Mouse (Mus musculus) Patski (cell line): Measurements from ENCODE around the gene Atp6v1e1. TPM values are rescaled to one million over a fixed set of nuclear protein-coding genes. Genes with fewer than 3 reads are reported as not detected.

Experiments
- ATAC-seq: fragments of 100-300 bp; one replicate; pipeline ENCODE4 v1.8.0; 2021
- CTCF ChIA-PET: fragments of 350-600 bp; sonication (Branson Sonifier 250); formaldehyde crosslinking; loops from one replicate; lab custom pipeline; 2022; ENCODE audit warnings: inconsistent platforms; lab: Charles Lee
- POLR2A ChIA-PET: fragments of 350-600 bp; sonication (Branson Sonifier 250); formaldehyde crosslinking; loops from one replicate; lab custom pipeline; 2022; ENCODE audit warnings: antibody characterized with exemption, inconsistent platforms; lab: Charles Lee
- DNase-seq: peaks from one replicate; pipeline ENCODE4 v3.0.0-alpha.2; 2011; ENCODE audit warnings: low read depth, low spot score
- H3K27me3 ChIP-seq: fragments of 371-371 bp; one replicate; pipeline ENCODE4 v1.5.1; 2021
- CTCF ChIP-seq: fragments of 100-300 bp; IDR thresholded peaks from one replicate; pipeline ENCODE4 v1.5.1; 2021
- in situ Hi-C: fragments of 300-500 bp; cut with MboI; formaldehyde crosslinking; loops from 3 replicates; pipeline ENCODE4 v1.11.1; 2018; ENCODE audit warnings: low pct_unique_long_range_greater_than_20kb, mixed read lengths
- polyA plus RNA-seq: library from polyadenylated mRNA; unstranded; gene quantifications from one replicate; pipeline ENCODE4 v1.2.3, GENCODE M21; 2021

The Atp6v1e1 gene
- polyA plus RNA-seq, 1 experiment from 2014 or later: 382 TPM

- ATAC-seq: peak; percentile 52
- H3K27me3 ChIP-seq: no peaks in the 10 kb centered on the region
- no peak for DNase-seq
- ChIA-PET POLR2A (no interaction called here), CTCF (no interaction called here)
- TF ChIP-seq CTCF: no peak
- in situ Hi-C loops: no loop called here
These were observed 14.0 kb upstream of the Atp6v1e1 start for GRCm38 (mm10) chr6:120836389-120837151.

- POLR2A ChIA-PET: no interaction called here
- DNase-seq (peak; percentile 43), ATAC-seq (peak; percentile 86)
- in situ Hi-C loops: no loop called here
- no peaks in the 10 kb centered on the region for H3K27me3 ChIP-seq
- CTCF ChIA-PET: no interaction called here
- peak; percentile 59 for TF ChIP-seq CTCF
These were observed 13.1 kb upstream of the Atp6v1e1 start, which contains the start of gene Bcl2l13 for GRCm38 (mm10) chr6:120835474-120836374. Gene Bcl2l13 (plus strand): TSS chr6:120836212.

DNA sequence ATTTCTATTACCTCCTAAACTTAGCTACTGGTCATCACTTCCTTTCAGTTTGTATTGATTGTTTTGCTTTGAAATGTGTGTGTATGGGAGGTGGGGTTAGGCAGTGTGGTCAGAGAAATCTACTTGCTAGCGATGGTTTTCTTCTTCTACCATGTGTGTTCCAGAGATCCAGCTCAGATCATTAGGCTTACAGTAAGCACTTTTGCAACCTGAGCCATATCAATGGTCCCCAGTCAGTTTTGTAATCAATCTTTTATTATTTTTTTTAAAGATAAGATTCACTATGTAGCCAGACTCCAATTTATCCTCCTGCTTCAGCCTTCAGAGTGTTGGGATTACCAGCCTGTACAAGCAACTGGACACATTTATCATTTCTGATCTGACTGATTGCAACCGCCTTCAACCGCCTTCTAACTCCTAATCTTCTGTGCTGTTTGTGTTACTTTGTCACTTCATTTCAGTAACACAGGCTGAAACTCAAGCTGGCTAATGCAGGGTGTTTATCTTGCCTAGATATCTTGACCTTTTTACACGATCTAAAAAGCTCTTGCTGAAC lies 12.3 kb upstream of the Atp6v1e1 start:
- no peaks in the 10 kb centered on the region for H3K27me3 ChIP-seq
- CTCF ChIA-PET: no interaction called here
- DNase-seq (no peak), ATAC-seq (no peak)
- POLR2A ChIA-PET: no interaction called here
- in situ Hi-C loops: no loop called here
- no peak for TF ChIP-seq CTCF

- in situ Hi-C loops: no loop called here
These were observed 9.5 kb upstream of the Atp6v1e1 start for GRCm38 (mm10) chr6:120832097-120832496.

DNA sequence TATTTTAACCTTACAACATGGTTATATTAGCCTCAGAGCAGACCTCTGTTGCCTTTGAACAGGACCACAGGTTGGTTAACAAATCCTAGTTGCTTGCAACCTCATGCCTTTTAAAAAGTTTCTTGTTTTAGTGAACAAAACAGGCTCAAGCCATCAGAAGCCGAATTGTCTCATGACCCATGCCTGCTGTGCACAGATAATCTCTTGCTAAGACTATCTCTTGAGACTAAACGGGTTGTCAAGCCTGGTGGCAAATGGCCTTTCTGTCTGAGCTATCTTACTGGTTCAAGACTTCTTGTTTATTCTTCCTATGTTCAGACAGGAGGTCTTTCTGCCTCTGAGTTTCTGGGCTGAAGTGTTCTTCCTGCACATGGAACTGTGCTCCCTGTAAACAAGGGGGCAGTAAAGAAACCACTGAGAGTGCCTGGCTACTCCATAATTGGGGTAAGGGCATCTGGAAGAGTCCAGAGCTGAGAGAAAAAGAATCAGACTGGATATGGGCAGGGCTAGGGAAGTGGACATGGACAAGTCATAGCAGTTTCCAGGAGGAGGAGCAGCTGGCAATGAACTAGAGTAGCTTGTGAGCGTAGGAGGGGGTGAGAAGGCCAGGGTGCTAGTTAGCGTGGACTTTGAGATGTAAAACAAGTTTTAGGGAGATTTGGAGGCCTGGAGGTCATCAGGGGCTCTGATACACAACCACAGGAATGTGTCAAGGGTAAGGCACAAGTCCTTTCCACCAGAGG lies 8.4 kb upstream of the Atp6v1e1 start:
- ATAC-seq (no peak), DNase-seq (no peak)
- ChIA-PET CTCF (no interaction called here), POLR2A (no interaction called here)
- TF ChIP-seq CTCF: no peak
- peaks cover 12% of the 10 kb centered on the region for H3K27me3 ChIP-seq
- in situ Hi-C loops: no loop called here

More at GRCm38 (mm10) chr6:120832097-120832496, 9.5 kb upstream of the Atp6v1e1 start:
- POLR2A ChIA-PET: no interaction called here
- peaks cover 6% of the 10 kb centered on the region for H3K27me3 ChIP-seq
- CTCF ChIA-PET: interaction anchor here (1.4 to 1.6 kb wide), 2 partner anchors 9 to 13 kb away, joined by 3 to 4 read pairs; no protein-coding TSS in a partner anchor
- DNase-seq (no peak), ATAC-seq (no peak)
- TF ChIP-seq CTCF: no peak

DNA sequence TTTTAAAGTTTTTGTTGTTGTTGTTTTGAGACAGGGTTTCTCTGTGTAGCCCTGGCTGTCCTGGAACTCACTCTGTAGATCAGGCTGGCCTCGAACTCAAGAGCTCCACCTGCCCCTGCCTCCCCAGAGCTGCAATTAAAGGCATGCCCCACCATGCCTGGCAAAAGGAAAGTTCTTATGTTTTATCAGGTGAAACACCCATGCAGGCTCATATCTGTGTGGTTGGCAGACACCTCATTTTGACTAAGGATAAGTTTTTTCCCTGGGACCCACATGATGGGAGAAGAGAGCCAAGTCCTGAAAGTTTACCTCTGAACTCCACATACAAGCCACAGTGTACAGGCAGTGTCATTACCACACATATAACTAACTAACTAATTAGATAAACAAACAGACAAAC lies 7.5 kb upstream of the Atp6v1e1 start:
- DNase-seq (no peak), ATAC-seq (no peak)
- in situ Hi-C loops: no loop called here
- ChIA-PET CTCF (no interaction called here), POLR2A (interaction anchor here (0.5 kb wide), 1 partner anchor 117 kb away, joined by 4 read pairs; no protein-coding TSS in a partner anchor)
- TF ChIP-seq CTCF: no peak
- peaks cover 12% of the 10 kb centered on the region for H3K27me3 ChIP-seq

- CTCF ChIA-PET: interaction anchor here (1.2 to 4.1 kb wide), 3 partner anchors 9 to 46 kb away, joined by 4 to 10 read pairs (median 4); no protein-coding TSS in a partner anchor
- POLR2A ChIA-PET: interaction anchor here (0.5 to 0.7 kb wide), 2 partner anchors 11 to 84 kb away, joined by 3 read pairs; no protein-coding TSS in a partner anchor
- peaks cover 12% of the 10 kb centered on the region for H3K27me3 ChIP-seq
- in situ Hi-C loops: no loop called here
- DNase-seq: no peak
- no peak for ATAC-seq
- no peak for TF ChIP-seq CTCF
These were observed 483 bp upstream of the Atp6v1e1 start for GRCm38 (mm10) chr6:120822937-120823614.

GRCm38 (mm10) chr6:120821715-120822114 lies 878 bp downstream of the Atp6v1e1 start:
- CTCF ChIA-PET: interaction anchor here (4.1 kb wide), 1 partner anchor 11 kb away, joined by 10 read pairs; no protein-coding TSS in a partner anchor
- DNase-seq: no peak
- H3K27me3 ChIP-seq: peaks cover 2% of the 10 kb centered on the region
- no peak for ATAC-seq
- TF ChIP-seq CTCF: no peak
- POLR2A ChIA-PET: no interaction called here
- in situ Hi-C loops: no loop called here

DNA sequence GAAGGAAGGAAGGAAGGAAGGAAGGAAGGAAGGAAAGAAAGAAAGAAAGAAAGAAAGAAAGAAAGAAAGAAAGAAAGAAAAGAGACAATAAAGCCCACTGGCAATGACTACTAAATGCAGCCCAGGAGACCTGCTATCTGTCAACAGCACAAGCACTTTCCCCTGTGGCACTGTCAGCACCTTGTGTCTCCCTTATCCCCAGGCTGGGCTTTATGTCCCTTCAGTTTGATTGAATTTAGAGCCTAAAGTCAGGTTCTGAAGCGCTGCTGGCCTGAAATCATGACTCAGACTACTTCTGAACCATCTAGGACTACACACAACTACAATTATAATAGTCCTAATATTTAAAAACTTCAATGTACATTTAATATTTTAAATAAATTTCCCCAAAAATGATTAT lies 1.7 kb downstream of the Atp6v1e1 start:
- no peak for ATAC-seq
- POLR2A ChIA-PET: no interaction called here

More for the DNA sequence above, 1.7 kb downstream of the Atp6v1e1 start:
- TF ChIP-seq CTCF: no peak
- DNase-seq: no peak
- in situ Hi-C loops: no loop called here
- no peaks in the 10 kb centered on the region for H3K27me3 ChIP-seq
- CTCF ChIA-PET: interaction anchor here (4.1 kb wide), 1 partner anchor 10 kb away, joined by 10 read pairs; no protein-coding TSS in a partner anchor
